Mouse (Mus musculus): Measurements from ENCODE around the gene Ablim1. TPM values are rescaled to one million over a fixed set of nuclear protein-coding genes. Genes with fewer than 3 reads are reported as not detected.

Ablim1 gene
- polyA plus RNA-seq (2014; fragmentation: Nextera tagmentation; extraction: Ambion mirVana) = 9.9 and 11.6 TPM in 2 replicates

- peak within 1 kb of the TSS; percentile 84 for H3K4me2 ChIP-seq
- no peaks in the 10 kb centered on the region for H3K36me3 ChIP-seq (ENCODE audit: control insufficient read depth, insufficient read depth, low read length)
- H3K9ac ChIP-seq (ENCODE audit: low read depth, low read length) = peak within 1 kb of the TSS; percentile 48; the same call in 1 of the 2 replicates
- H3K4me3 ChIP-seq (ENCODE audit: low read depth, low read length) = peak within 1 kb of the TSS; percentile 55
- no peak within 1 kb of the TSS for H3K27ac ChIP-seq (ENCODE audit: low read depth, low read length)
- WGBS = 2% methylated on average over 52 of the region's 52 CpGs
- DNase-seq (ENCODE audit: low spot score) (no peak), ATAC-seq (replicated peaks; ENCODE audit: low FRiP score) (peak; percentile 39)
- H3K4me1 ChIP-seq (replicated peaks; ENCODE audit: control insufficient read depth, insufficient read depth, low read length) = no peaks in the 10 kb centered on the region; the same call in none of the 2 replicates
- H3K27me3 ChIP-seq (replicated peaks; ENCODE audit: control insufficient read depth, insufficient read depth, low read length) = peaks cover 33% of the 10 kb centered on the region
- no peaks in the 10 kb centered on the region for H3K9me3 ChIP-seq (ENCODE audit: control insufficient read depth, low read length)
These were observed at the start of gene Ablim1 for GRCm38 (mm10) chr19:57314346-57315012. Ablim1 (minus strand) TSS chr19:57314919.

DNA sequence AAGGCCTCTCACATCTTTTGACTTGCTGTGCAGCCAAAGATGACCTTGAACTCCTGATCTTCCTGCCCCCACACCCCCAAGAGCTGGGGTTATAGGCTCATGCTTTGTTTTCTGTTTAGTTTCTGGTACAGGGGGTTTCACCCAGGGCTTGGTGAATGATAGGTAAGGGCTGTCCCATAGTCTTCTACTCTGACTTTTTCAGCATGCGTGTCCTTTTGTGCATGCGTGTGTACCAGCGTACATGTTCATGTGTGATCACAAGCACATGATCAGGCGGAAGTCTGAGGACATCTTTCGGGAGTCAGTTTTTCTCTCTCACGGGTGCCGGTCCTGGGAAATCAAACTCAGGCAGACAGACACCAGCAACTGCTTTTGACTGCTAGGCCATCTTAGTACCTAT, 48.8 kb upstream of the Ablim1 start:
- H3K4me2 ChIP-seq = peak overlapping the region; percentile 65
- peaks cover under 1% of the 10 kb centered on the region; the same call in 1 of the 2 replicates for H3K36me3 ChIP-seq (ENCODE audit: control insufficient read depth, insufficient read depth, low read length)
- H3K27me3 ChIP-seq (replicated peaks; ENCODE audit: control insufficient read depth, insufficient read depth, low read length) = no peaks in the 10 kb centered on the region
- no peak for DNase-seq (ENCODE audit: low spot score)
- ATAC-seq (replicated peaks; ENCODE audit: low FRiP score) = no peak
- no peaks in the 10 kb centered on the region for H3K9me3 ChIP-seq (ENCODE audit: control insufficient read depth, low read length)
- WGBS = 82% methylated on average over 7 of the region's 7 CpGs
- no peak overlapping the region for H3K9ac ChIP-seq (ENCODE audit: low read depth, low read length)
- H3K4me1 ChIP-seq (replicated peaks; ENCODE audit: control insufficient read depth, insufficient read depth, low read length) = peaks cover 62% of the 10 kb centered on the region
- H3K4me3 ChIP-seq (ENCODE audit: low read depth, low read length) = no peak overlapping the region; the same call in 1 of the 2 replicates
- H3K27ac ChIP-seq (ENCODE audit: low read depth, low read length) = peak overlapping the region; percentile 4; the same call in 1 of the 2 replicates

DNA sequence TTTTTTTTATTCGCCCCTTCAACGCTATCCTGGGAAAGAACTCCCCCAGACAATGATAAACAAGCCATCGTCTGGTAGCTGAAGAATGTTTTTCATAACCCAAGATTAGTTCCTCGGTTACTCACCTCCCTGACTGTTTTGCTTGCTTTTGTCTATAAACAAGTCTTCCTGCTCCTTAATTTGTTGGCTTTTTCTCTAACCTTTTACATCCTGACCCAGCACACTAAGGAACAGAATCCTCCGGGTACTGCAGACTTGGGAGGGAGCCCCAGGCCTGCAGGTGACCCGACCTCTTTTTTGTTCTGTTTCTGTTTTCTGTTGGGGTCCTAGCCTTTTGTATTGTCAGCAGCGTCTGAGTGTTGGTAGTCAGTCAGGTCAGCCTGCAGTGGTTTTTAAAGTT, 48.4 kb upstream of the Ablim1 start:
- no peak overlapping the region for H3K9ac ChIP-seq (ENCODE audit: low read depth, low read length)
- no peaks in the 10 kb centered on the region for H3K36me3 ChIP-seq (ENCODE audit: control insufficient read depth, insufficient read depth, low read length)
- peak overlapping the region; percentile 65 for H3K4me2 ChIP-seq
- ATAC-seq (replicated peaks; ENCODE audit: low FRiP score) = no peak
- H3K9me3 ChIP-seq (ENCODE audit: control insufficient read depth, low read length) = no peaks in the 10 kb centered on the region
- no peak for DNase-seq (ENCODE audit: low spot score)
- no peaks in the 10 kb centered on the region for H3K27me3 ChIP-seq (replicated peaks; ENCODE audit: control insufficient read depth, insufficient read depth, low read length)
- WGBS = 42% methylated on average over 7 of the region's 7 CpGs
- H3K4me3 ChIP-seq (ENCODE audit: low read depth, low read length) = peak overlapping the region; percentile 87
- H3K4me1 ChIP-seq (replicated peaks; ENCODE audit: control insufficient read depth, insufficient read depth, low read length) = peaks cover 63% of the 10 kb centered on the region
- peak overlapping the region; percentile 41; the same call in 1 of the 2 replicates for H3K27ac ChIP-seq (ENCODE audit: low read depth, low read length)

- DNase-seq (ENCODE audit: low spot score) = no peak
- H3K27me3 ChIP-seq (replicated peaks; ENCODE audit: control insufficient read depth, insufficient read depth, low read length) = no peaks in the 10 kb centered on the region
- no peak for ATAC-seq (replicated peaks; ENCODE audit: low FRiP score)
- H3K4me3 ChIP-seq (ENCODE audit: low read depth, low read length) = peak overlapping the region; percentile 87
- 52% methylated on average over 5 of the region's 5 CpGs for WGBS
- H3K36me3 ChIP-seq (ENCODE audit: control insufficient read depth, insufficient read depth, low read length) = no peaks in the 10 kb centered on the region
- no peaks in the 10 kb centered on the region for H3K9me3 ChIP-seq (ENCODE audit: control insufficient read depth, low read length)
- H3K4me2 ChIP-seq = peak overlapping the region; percentile 65
- peak overlapping the region; percentile 41; the same call in 1 of the 2 replicates for H3K27ac ChIP-seq (ENCODE audit: low read depth, low read length)
- peaks cover 61% of the 10 kb centered on the region for H3K4me1 ChIP-seq (replicated peaks; ENCODE audit: control insufficient read depth, insufficient read depth, low read length)
- peak overlapping the region; percentile 49 for H3K9ac ChIP-seq (ENCODE audit: low read depth, low read length)
These were observed 47.9 kb upstream of the Ablim1 start for GRCm38 (mm10) chr19:57362586-57362985.

DNA sequence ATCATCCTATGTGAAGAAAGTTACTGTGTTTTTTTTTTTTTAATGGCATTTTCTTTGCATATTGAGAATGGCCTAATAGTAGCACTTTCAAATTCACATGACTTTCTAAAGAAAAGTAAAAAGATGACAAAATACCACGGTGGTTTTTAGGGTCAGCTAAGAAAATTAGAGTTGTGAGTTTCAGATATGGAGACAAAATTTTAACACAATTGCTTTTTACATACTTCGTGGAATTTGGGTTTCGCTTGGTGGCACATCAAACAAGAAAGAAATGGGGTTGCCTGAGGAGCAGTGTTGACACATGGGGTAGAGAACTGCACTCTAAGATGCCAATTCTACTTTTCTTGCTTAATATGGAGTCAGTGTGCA, 47.2 kb upstream of the Ablim1 start:
- ATAC-seq (replicated peaks; ENCODE audit: low FRiP score) = no peak
- Histone ChIP-seq H3K4me1 (replicated peaks; ENCODE audit: control insufficient read depth, insufficient read depth, low read length) (peaks cover 60% of the 10 kb centered on the region), H3K9me3 (ENCODE audit: control insufficient read depth, low read length) (no peaks in the 10 kb centered on the region), H3K4me2 (peak overlapping the region; percentile 65), H3K27me3 (replicated peaks; ENCODE audit: control insufficient read depth, insufficient read depth, low read length) (no peaks in the 10 kb centered on the region), H3K9ac (ENCODE audit: low read depth, low read length) (peak overlapping the region; percentile 99), H3K27ac (ENCODE audit: low read depth, low read length) (peak overlapping the region; percentile 98), H3K36me3 (ENCODE audit: control insufficient read depth, insufficient read depth, low read length) (no peaks in the 10 kb centered on the region), H3K4me3 (ENCODE audit: low read depth, low read length) (peak overlapping the region; percentile 87)
- no peak for DNase-seq (ENCODE audit: low spot score)
- 20% methylated on average over 3 of the region's 3 CpGs for WGBS

DNA sequence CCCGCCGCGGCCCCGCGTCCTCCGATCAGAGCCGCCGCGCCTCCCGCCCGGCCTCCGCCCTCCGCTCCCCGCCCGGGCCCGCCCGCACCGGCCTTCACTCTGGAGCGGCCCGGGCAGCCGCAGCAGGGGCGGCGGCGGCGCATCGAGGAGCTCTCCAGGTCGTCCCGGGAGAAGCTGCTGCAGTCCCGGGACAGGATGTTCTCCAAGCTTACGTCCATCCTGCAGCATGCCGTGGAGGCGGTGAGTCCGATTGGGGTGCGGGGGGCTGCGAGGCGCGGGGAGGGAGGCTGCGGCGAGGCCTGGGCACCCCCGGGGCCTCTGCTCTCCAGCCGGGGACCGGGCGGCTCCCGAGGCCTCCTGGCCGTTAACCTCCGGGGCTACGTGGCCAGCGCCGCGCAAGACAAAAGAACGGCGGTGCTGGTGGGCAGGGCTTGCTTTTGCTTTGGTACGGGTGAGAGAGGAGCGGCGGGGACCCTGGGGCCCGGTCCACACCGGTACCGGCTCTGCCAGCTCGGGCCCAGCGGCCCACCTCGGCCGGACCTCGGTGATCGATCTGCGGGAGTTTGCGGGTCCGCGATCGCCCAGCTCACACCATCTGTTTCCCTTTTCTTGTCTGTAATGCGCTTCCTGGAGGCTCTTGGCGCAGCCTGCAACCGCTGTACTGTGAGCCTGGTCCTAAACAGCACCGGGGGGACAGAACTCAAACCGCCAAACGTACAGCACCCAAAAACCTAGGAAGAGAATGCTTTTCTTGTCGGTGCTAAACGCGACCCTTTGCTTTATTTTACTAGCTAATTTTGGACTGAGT, 46.6 kb upstream of the Ablim1 start:
- ATAC-seq (replicated peaks; ENCODE audit: low FRiP score) = peak; percentile 42
- peak overlapping the region; percentile 99 for H3K9ac ChIP-seq (ENCODE audit: low read depth, low read length)
- under 1% methylated on average over 78 of the region's 78 CpGs for WGBS
- H3K4me1 ChIP-seq (replicated peaks; ENCODE audit: control insufficient read depth, insufficient read depth, low read length) = peaks cover 59% of the 10 kb centered on the region
- H3K36me3 ChIP-seq (ENCODE audit: control insufficient read depth, insufficient read depth, low read length) = no peaks in the 10 kb centered on the region
- peak; percentile 76 for DNase-seq (ENCODE audit: low spot score)
- H3K27ac ChIP-seq (ENCODE audit: low read depth, low read length) = peak overlapping the region; percentile 98
- H3K4me2 ChIP-seq = peak overlapping the region; percentile 65
- H3K27me3 ChIP-seq (replicated peaks; ENCODE audit: control insufficient read depth, insufficient read depth, low read length) = no peaks in the 10 kb centered on the region
- H3K4me3 ChIP-seq (ENCODE audit: low read depth, low read length) = peak overlapping the region; percentile 87
- H3K9me3 ChIP-seq (ENCODE audit: control insufficient read depth, low read length) = no peaks in the 10 kb centered on the region

- ATAC-seq (replicated peaks; ENCODE audit: low FRiP score) (peak; percentile 89), DNase-seq (ENCODE audit: low spot score) (peak; percentile 96)
- Histone ChIP-seq H3K4me3 (ENCODE audit: low read depth, low read length) (peak within 1 kb of the TSS; percentile 87), H3K27me3 (replicated peaks; ENCODE audit: control insufficient read depth, insufficient read depth, low read length) (no peaks in the 10 kb centered on the region), H3K27ac (ENCODE audit: low read depth, low read length) (peak within 1 kb of the TSS; percentile 98), H3K4me1 (replicated peaks; ENCODE audit: control insufficient read depth, insufficient read depth, low read length) (peaks cover 59% of the 10 kb centered on the region), H3K4me2 (peak within 1 kb of the TSS; percentile 65), H3K9ac (ENCODE audit: low read depth, low read length) (peak within 1 kb of the TSS; percentile 99), H3K36me3 (ENCODE audit: control insufficient read depth, insufficient read depth, low read length) (peaks cover 3% of the 10 kb centered on the region; the same call in 1 of the 2 replicates), H3K9me3 (ENCODE audit: control insufficient read depth, low read length) (no peaks in the 10 kb centered on the region)
- WGBS = under 1% methylated on average over 63 of the region's 70 CpGs
These were observed 45.8 kb upstream of the Ablim1 start, which contains the start of gene Fam160b1 for GRCm38 (mm10) chr19:57360341-57361130. Fam160b1 (plus strand) TSS chr19:57360680.

DNA sequence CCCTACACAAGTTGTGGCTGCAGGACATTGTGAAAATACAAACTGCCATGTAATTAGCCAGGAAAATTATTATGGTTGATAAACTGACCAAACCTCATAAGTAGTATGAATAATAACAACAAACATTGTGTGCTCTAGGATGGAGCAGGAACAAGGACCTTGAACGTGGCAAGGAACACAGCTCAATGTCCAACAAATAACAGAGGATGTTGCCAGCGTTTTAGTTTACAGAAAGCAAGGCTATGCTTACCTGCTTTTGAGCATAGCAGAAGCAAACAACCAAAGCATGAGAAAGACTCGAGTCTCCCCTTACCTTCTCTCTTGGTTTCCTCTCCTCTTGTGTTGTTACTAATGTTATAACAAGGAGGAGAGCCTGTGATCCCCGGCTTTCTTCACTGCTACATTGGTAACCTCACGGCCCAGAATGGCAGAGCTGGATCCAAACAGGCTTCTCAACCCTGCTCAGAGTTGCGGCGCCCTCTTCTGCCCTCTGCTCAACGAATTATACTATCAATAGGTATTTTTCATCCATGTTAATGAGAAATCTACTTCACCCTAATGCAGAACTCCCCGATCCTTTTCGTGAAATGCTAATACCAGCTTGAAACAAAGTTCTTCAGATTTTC, 45.1 kb upstream of the Ablim1 start:
- Histone ChIP-seq H3K9me3 (ENCODE audit: control insufficient read depth, low read length) (no peaks in the 10 kb centered on the region), H3K27ac (ENCODE audit: low read depth, low read length) (peak overlapping the region; percentile 47), H3K4me1 (replicated peaks; ENCODE audit: control insufficient read depth, insufficient read depth, low read length) (peaks cover 56% of the 10 kb centered on the region), H3K9ac (ENCODE audit: low read depth, low read length) (peak overlapping the region; percentile 67), H3K4me3 (ENCODE audit: low read depth, low read length) (peak overlapping the region; percentile 87), H3K4me2 (peak overlapping the region; percentile 65), H3K27me3 (replicated peaks; ENCODE audit: control insufficient read depth, insufficient read depth, low read length) (no peaks in the 10 kb centered on the region), H3K36me3 (ENCODE audit: control insufficient read depth, insufficient read depth, low read length) (peaks cover 3% of the 10 kb centered on the region; the same call in 1 of the 2 replicates)
- no peak for ATAC-seq (replicated peaks; ENCODE audit: low FRiP score)
- DNase-seq (ENCODE audit: low spot score) = no peak
- 29% methylated on average over 10 of the region's 10 CpGs for WGBS
